Mouse (Mus musculus) kidney, embryonic 16.5 days (tissue): ENCODE results near the gene Itm2c. TPM values are rescaled to one million over a fixed set of nuclear protein-coding genes. Genes with fewer than 3 reads are reported as not detected.

Experiments used
- ATAC-seq: fragments of 200-750 bp; cut with Nextera tagmentation; 2 replicates; pipeline ENCODE4 v1.8.0; 2017; ENCODE audit warnings: moderate TSS enrichment; ENCODE audit not compliant: low FRiP score, low TSS enrichment
- H3K27ac ChIP-seq: fragments of 300-500 bp; sonication (generic); 2 replicates; pipeline ENCODE4 v1.5.1; 2014; ENCODE audit warnings: low read length
- H3K27me3 ChIP-seq: fragments of 300-500 bp; sonication (generic); 2 replicates; pipeline ENCODE4 v1.6.1; 2014; ENCODE audit warnings: low read length, control low read depth, mixed read lengths; ENCODE audit not compliant: insufficient read depth
- H3K36me3 ChIP-seq: fragments of 300-500 bp; sonication (generic); 2 replicates; pipeline ENCODE4 v1.6.1; 2014; ENCODE audit warnings: low read length, control low read depth, mixed read lengths; ENCODE audit not compliant: insufficient read depth
- H3K4me1 ChIP-seq: fragments of 300-500 bp; sonication (generic); 2 replicates; pipeline ENCODE4 v1.6.1; 2014; ENCODE audit warnings: low read length, control low read depth, mixed read lengths; ENCODE audit not compliant: insufficient read depth
- H3K4me2 ChIP-seq: fragments of 300-500 bp; sonication (generic); replicated peaks from 2 replicates; pipeline ENCODE4 v1.6.1; 2014; ENCODE audit warnings: low read depth, low read length
- H3K4me3 ChIP-seq: fragments of 300-500 bp; sonication (generic); 2 replicates; pipeline ENCODE4 v1.5.1; 2014; ENCODE audit warnings: mild to moderate bottlenecking, low read length
- H3K9ac ChIP-seq: fragments of 300-500 bp; sonication (generic); replicated peaks from 2 replicates; pipeline ENCODE4 v1.6.1; 2014; ENCODE audit warnings: low read length
- H3K9me3 ChIP-seq: fragments of 300-500 bp; sonication (generic); 2 replicates; pipeline ENCODE4 v1.6.1; 2016; ENCODE audit warnings: low read length, control low read depth
- WGBS: fragments of 180-500 bp; shearing (Covaris S2); extraction: QIAGEN DNeasy Blood & Tissue Kit; methylation state at CpG from one replicate; pipeline ENCODE4 v1.1.7; 2014; 5-methylcytosine and 5-hydroxymethylcytosine counted together
- polyA plus RNA-seq: library from polyadenylated mRNA; unstranded; fragments of >200 nt; fragmentation: Nextera tagmentation; extraction: Ambion mirVana; gene quantifications from 2 replicates; pipeline ENCODE4 v1.2.1, GENCODE M21; 2015

Gene Itm2c
- 248 and 269 TPM in 2 replicates for polyA plus RNA-seq

GRCm38 (mm10) chr1:85894231-85894747 is at the start of gene Itm2c:
Itm2c (plus strand) TSS chr1:85894281.
- H3K4me1 ChIP-seq: peaks cover 40% of the 10 kb centered on the region
- H3K36me3 ChIP-seq: no peaks in the 10 kb centered on the region
- H3K4me3 ChIP-seq: peak within 1 kb of the TSS; percentile 83
- under 1% methylated on average over 35 of the region's 35 CpGs for WGBS
- H3K27ac ChIP-seq: peak within 1 kb of the TSS; percentile 88
- peak; percentile 87 for ATAC-seq
- H3K27me3 ChIP-seq: no peaks in the 10 kb centered on the region
- no peaks in the 10 kb centered on the region for H3K9me3 ChIP-seq
- H3K9ac ChIP-seq: peak within 1 kb of the TSS; percentile 83
- peak within 1 kb of the TSS; percentile 82 for H3K4me2 ChIP-seq

GRCm38 (mm10) chr1:85844981-85845380 is 49.1 kb upstream of the Itm2c start:
- H3K9ac ChIP-seq: no peak overlapping the region
- no peak overlapping the region for H3K4me3 ChIP-seq
- peaks cover 33% of the 10 kb centered on the region for H3K36me3 ChIP-seq
- 81% methylated on average over 6 of the region's 6 CpGs for WGBS
- H3K27ac ChIP-seq: no peak overlapping the region
- H3K4me2 ChIP-seq: no peak overlapping the region
- no peaks in the 10 kb centered on the region for H3K27me3 ChIP-seq
- ATAC-seq: no peak
- H3K4me1 ChIP-seq: no peaks in the 10 kb centered on the region
- H3K9me3 ChIP-seq: no peaks in the 10 kb centered on the region

GRCm38 (mm10) chr1:85845476-85845875 is 48.6 kb upstream of the Itm2c start:
- H3K9me3 ChIP-seq: no peaks in the 10 kb centered on the region
- no peak overlapping the region for H3K4me3 ChIP-seq
- H3K4me2 ChIP-seq: no peak overlapping the region
- no peak overlapping the region for H3K27ac ChIP-seq
- no peaks in the 10 kb centered on the region for H3K27me3 ChIP-seq
- H3K36me3 ChIP-seq: peaks cover 36% of the 10 kb centered on the region
- H3K9ac ChIP-seq: no peak overlapping the region
- ATAC-seq: no peak
- 60% methylated on average over 3 of the region's 3 CpGs for WGBS
- H3K4me1 ChIP-seq: no peaks in the 10 kb centered on the region

DNA sequence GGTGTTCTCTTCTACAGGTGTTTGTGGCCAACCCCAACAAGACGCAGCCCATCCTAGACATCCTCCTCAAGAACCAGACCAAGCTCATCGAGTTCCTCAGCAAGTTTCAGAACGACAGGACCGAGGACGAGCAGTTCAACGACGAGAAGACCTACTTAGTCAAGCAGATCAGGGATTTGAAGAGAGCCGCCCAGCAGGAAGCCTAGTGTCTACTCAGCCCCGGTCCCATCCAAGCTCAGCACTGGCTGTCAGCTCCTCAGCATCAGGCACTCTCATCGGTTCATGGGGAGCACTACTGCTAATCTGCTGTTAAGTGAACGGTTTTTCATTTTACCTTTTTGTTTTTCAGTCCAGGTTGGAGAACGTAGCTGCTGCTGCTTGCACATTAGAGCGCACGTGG is 45.1 kb upstream of the Itm2c start:
- Histone ChIP-seq H3K4me3 (no peak overlapping the region), H3K4me1 (no peaks in the 10 kb centered on the region), H3K27me3 (no peaks in the 10 kb centered on the region), H3K27ac (no peak overlapping the region), H3K4me2 (no peak overlapping the region), H3K9me3 (no peaks in the 10 kb centered on the region), H3K36me3 (peaks cover 39% of the 10 kb centered on the region), H3K9ac (no peak overlapping the region)
- no peak for ATAC-seq
- 94% methylated on average over 14 of the region's 14 CpGs for WGBS

DNA sequence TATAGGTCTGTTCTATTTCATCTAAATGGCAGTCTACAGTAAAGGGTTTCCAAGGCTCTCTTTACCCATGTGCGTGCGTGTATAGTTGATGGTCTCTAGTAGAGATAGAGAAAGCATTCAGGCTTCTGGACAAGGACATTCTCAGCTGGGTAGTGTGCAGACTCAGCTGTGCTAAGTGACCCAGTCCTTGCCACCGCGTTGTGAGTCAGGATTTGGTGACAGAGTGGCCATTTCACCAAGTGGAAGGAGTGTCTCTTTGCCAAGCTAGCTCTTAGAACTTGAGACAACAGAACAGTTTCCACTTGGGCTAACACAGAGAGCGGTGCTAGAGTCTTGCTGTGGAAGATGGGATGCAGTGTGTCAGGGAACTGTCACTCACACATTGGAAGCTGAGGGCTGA is 43.2 kb upstream of the Itm2c start:
- Histone ChIP-seq H3K4me1 (no peaks in the 10 kb centered on the region), H3K4me2 (no peak overlapping the region), H3K36me3 (peaks cover 37% of the 10 kb centered on the region), H3K9me3 (no peaks in the 10 kb centered on the region), H3K4me3 (no peak overlapping the region), H3K9ac (no peak overlapping the region), H3K27ac (no peak overlapping the region), H3K27me3 (no peaks in the 10 kb centered on the region)
- 94% methylated on average over 5 of the region's 5 CpGs for WGBS
- no peak for ATAC-seq

DNA sequence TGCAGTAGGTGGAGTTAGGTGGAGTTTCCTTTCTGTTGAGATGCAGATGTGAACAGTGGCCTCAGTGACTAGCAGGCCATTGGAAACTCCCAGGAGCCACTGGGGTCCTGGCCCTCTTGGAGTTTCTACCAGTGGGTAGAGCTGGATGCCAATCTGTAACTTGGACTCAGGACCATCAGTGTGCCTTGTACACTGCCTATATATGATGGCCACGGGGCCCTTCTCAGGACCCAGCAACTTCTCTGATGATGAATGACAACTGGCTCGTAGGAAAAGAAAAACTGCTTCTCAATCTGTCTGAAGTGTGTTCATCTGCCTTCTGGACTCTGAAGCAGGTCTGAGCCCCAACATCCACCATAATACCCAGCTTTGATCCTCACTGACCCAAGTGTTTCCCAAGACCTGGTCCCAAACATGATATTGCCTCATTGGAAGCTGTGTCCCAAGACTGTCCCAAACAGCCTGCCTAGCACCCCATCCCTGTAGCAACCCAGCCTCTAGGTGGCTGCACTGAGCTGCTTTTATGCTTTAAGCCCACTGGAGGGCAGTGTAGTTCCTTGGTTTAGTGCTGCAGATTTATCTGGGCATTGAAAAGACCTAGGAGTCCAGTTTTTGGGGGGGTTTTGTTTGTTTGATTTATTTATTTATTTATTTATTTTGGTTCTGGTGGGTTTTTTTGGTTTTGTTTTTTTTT is 40.9 kb upstream of the Itm2c start:
- 93% methylated on average over 2 of the region's 2 CpGs for WGBS
- H3K4me1 ChIP-seq: 0 out of 2 replicates have a peak, but pooled peaks cover 2% of the 10 kb centered on the region
- H3K27ac ChIP-seq: no peak overlapping the region
- peak; percentile 76 for ATAC-seq
- no peaks in the 10 kb centered on the region for H3K27me3 ChIP-seq
- no peak overlapping the region for H3K4me2 ChIP-seq
- H3K36me3 ChIP-seq: peaks cover 27% of the 10 kb centered on the region
- no peak overlapping the region for H3K9ac ChIP-seq
- H3K9me3 ChIP-seq: no peaks in the 10 kb centered on the region
- H3K4me3 ChIP-seq: no peak overlapping the region

DNA sequence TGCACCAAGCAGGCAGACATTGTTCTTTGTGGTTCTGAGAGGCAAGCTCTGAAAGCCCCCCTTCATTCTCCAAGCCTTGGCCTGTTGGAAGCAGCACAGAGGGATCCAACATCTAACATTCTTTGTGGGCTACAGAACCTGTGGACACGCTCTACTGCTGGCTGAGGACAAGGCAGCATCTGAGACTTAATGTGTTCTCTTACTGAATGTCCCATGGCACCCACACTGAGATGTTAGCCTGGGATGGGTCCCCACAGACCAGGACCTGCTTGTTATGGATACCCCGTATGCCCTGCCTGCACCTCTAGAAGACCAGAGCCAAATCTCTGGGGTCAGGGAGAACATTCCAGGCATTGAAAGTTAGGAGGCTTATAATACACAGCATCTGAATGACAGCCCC is 40.2 kb upstream of the Itm2c start:
- H3K4me2 ChIP-seq: no peak overlapping the region
- 84% methylated on average over 2 of the region's 2 CpGs for WGBS
- H3K9ac ChIP-seq: no peak overlapping the region
- H3K4me3 ChIP-seq: no peak overlapping the region
- H3K36me3 ChIP-seq: peaks cover 20% of the 10 kb centered on the region
- ATAC-seq: no peak
- H3K9me3 ChIP-seq: no peaks in the 10 kb centered on the region
- 0 out of 2 replicates have a peak, but pooled peaks cover 2% of the 10 kb centered on the region for H3K4me1 ChIP-seq
- H3K27me3 ChIP-seq: no peaks in the 10 kb centered on the region
- no peak overlapping the region for H3K27ac ChIP-seq

GRCm38 (mm10) chr1:85854475-85854874 is 39.6 kb upstream of the Itm2c start:
- peaks cover 14% of the 10 kb centered on the region; the same call in 1 of the 2 replicates for H3K36me3 ChIP-seq
- WGBS: 76% methylated on average over 2 of the region's 2 CpGs
- no peak for ATAC-seq
- no peak overlapping the region for H3K9ac ChIP-seq
- no peak overlapping the region for H3K27ac ChIP-seq
- H3K4me2 ChIP-seq: no peak overlapping the region
- no peaks in the 10 kb centered on the region for H3K27me3 ChIP-seq
- H3K9me3 ChIP-seq: no peaks in the 10 kb centered on the region
- no peak overlapping the region for H3K4me3 ChIP-seq
- 0 out of 2 replicates have a peak, but pooled peaks cover 2% of the 10 kb centered on the region for H3K4me1 ChIP-seq

- Histone ChIP-seq H3K27ac (no peak overlapping the region), H3K36me3 (peaks cover 10% of the 10 kb centered on the region; the same call in 1 of the 2 replicates), H3K9me3 (peaks cover 2% of the 10 kb centered on the region; the same call in 1 of the 2 replicates), H3K4me1 (0 out of 2 replicates have a peak, but pooled peaks cover 2% of the 10 kb centered on the region), H3K9ac (no peak overlapping the region), H3K4me3 (no peak overlapping the region), H3K27me3 (no peaks in the 10 kb centered on the region), H3K4me2 (no peak overlapping the region)
- no peak for ATAC-seq
- WGBS: 86% methylated on average over 3 of the region's 3 CpGs
Observed at GRCm38 (mm10) chr1:85856266-85856665, 37.8 kb upstream of the Itm2c start.

DNA sequence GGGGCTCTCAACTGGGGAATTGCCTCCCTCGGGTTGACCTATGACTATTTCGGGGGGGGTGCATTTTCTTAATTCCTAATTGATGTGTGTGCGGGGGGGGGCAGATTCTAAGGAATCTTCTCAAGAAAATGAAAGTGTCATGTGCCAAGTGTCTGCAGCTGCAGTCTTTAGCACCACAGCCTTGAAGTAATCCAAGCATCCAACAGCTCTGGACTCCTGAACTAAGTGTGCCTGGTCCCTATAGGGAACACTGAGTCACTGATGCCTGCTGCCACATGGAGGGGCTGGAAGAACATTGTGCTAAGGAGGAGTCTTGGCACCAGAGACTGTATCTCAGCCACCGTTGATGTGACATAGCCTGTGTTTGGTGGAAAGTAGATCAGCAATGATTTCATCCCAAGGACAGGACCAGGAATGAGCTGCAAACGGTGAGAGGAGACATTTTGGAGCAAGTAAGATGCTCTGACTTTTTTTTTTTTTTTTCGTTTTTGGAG is 36.8 kb upstream of the Itm2c start:
- 75% methylated on average over 6 of the region's 6 CpGs for WGBS
- Histone ChIP-seq H3K9ac (no peak overlapping the region), H3K4me3 (no peak overlapping the region), H3K4me2 (no peak overlapping the region), H3K9me3 (peaks cover 10% of the 10 kb centered on the region), H3K4me1 (0 out of 2 replicates have a peak, but pooled peaks cover 2% of the 10 kb centered on the region), H3K36me3 (0 out of 2 replicates have a peak, but pooled peaks cover under 1% of the 10 kb centered on the region), H3K27me3 (no peaks in the 10 kb centered on the region), H3K27ac (no peak overlapping the region)
- ATAC-seq: no peak
